Mouse (Mus musculus) kidney, embryonic 16.5 days (tissue): Measurements from ENCODE around the gene Yy1. TPM values are rescaled to one million over a fixed set of nuclear protein-coding genes. Genes with fewer than 3 reads are reported as not detected.

ENCODE experiments used
- ATAC-seq: fragments of 200-750 bp; cut with Nextera tagmentation; 2 replicates; pipeline ENCODE4 v1.8.0; 2017; ENCODE audit warnings: moderate TSS enrichment; ENCODE audit not compliant: low FRiP score, low TSS enrichment
- H3K27ac ChIP-seq: fragments of 300-500 bp; sonication (generic); 2 replicates; pipeline ENCODE4 v1.5.1; 2014; ENCODE audit warnings: low read length
- H3K27me3 ChIP-seq: fragments of 300-500 bp; sonication (generic); 2 replicates; pipeline ENCODE4 v1.6.1; 2014; ENCODE audit warnings: low read length, control low read depth, mixed read lengths; ENCODE audit not compliant: insufficient read depth
- H3K36me3 ChIP-seq: fragments of 300-500 bp; sonication (generic); 2 replicates; pipeline ENCODE4 v1.6.1; 2014; ENCODE audit warnings: low read length, control low read depth, mixed read lengths; ENCODE audit not compliant: insufficient read depth
- H3K4me1 ChIP-seq: fragments of 300-500 bp; sonication (generic); 2 replicates; pipeline ENCODE4 v1.6.1; 2014; ENCODE audit warnings: low read length, control low read depth, mixed read lengths; ENCODE audit not compliant: insufficient read depth
- H3K4me2 ChIP-seq: fragments of 300-500 bp; sonication (generic); replicated peaks from 2 replicates; pipeline ENCODE4 v1.6.1; 2014; ENCODE audit warnings: low read depth, low read length
- H3K4me3 ChIP-seq: fragments of 300-500 bp; sonication (generic); 2 replicates; pipeline ENCODE4 v1.5.1; 2014; ENCODE audit warnings: mild to moderate bottlenecking, low read length
- H3K9ac ChIP-seq: fragments of 300-500 bp; sonication (generic); replicated peaks from 2 replicates; pipeline ENCODE4 v1.6.1; 2014; ENCODE audit warnings: low read length
- H3K9me3 ChIP-seq: fragments of 300-500 bp; sonication (generic); 2 replicates; pipeline ENCODE4 v1.6.1; 2016; ENCODE audit warnings: low read length, control low read depth
- WGBS: fragments of 180-500 bp; shearing (Covaris S2); extraction: QIAGEN DNeasy Blood & Tissue Kit; methylation state at CpG from one replicate; pipeline ENCODE4 v1.1.7; 2014; 5-methylcytosine and 5-hydroxymethylcytosine counted together
- polyA plus RNA-seq: library from polyadenylated mRNA; unstranded; fragments of >200 nt; fragmentation: Nextera tagmentation; extraction: Ambion mirVana; gene quantifications from 2 replicates; pipeline ENCODE4 v1.2.1, GENCODE M21; 2015

Yy1 gene
- polyA plus RNA-seq, 1 experiment from 2014 or later: 16.9 TPM

GRCm38 (mm10) chr12:108820461-108820860, 27.7 kb downstream of the Yy1 start:
- Histone ChIP-seq H3K4me2 (no peak overlapping the region), H3K9ac (no peak overlapping the region), H3K36me3 (peaks cover 10% of the 10 kb centered on the region; the same call in 1 of the 2 replicates), H3K27ac (no peak overlapping the region), H3K9me3 (no peaks in the 10 kb centered on the region), H3K4me3 (no peak overlapping the region), H3K27me3 (no peaks in the 10 kb centered on the region), H3K4me1 (no peaks in the 10 kb centered on the region)
- no peak for ATAC-seq
- 91% methylated on average over 4 of the region's 4 CpGs for WGBS

DNA sequence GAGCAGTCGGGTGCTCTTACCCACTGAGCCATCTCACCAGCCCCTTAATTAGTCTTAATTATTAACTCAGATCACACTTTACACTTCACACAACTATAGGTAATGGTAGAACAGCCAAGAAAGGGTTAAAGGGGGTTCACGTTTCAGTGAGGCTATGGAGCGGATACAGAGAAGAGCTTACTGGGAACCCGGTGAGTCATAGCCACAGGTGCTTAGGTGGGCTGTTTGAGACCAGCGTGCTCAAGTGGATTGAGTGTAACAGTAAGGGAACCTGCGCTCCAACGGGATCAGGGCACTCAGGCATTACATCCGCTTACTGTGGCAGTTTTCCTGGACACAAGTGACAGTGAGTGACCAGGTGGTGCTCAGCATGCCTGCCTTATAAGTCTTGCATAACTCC, 30.3 kb downstream of the Yy1 start:
- H3K9ac ChIP-seq: no peak overlapping the region
- 43% methylated on average over 8 of the region's 8 CpGs for WGBS
- H3K36me3 ChIP-seq: peaks cover 16% of the 10 kb centered on the region
- H3K4me3 ChIP-seq: no peak overlapping the region
- H3K27ac ChIP-seq: no peak overlapping the region
- H3K9me3 ChIP-seq: no peaks in the 10 kb centered on the region
- H3K4me1 ChIP-seq: no peaks in the 10 kb centered on the region
- peak; percentile 69 for ATAC-seq
- H3K27me3 ChIP-seq: no peaks in the 10 kb centered on the region
- H3K4me2 ChIP-seq: no peak overlapping the region

GRCm38 (mm10) chr12:108824225-108824874, 31.6 kb downstream of the Yy1 start:
- no peak for ATAC-seq
- Histone ChIP-seq H3K4me3 (no peak overlapping the region), H3K9ac (no peak overlapping the region), H3K4me1 (no peaks in the 10 kb centered on the region), H3K4me2 (no peak overlapping the region), H3K36me3 (peaks cover 20% of the 10 kb centered on the region), H3K27me3 (no peaks in the 10 kb centered on the region), H3K9me3 (no peaks in the 10 kb centered on the region), H3K27ac (no peak overlapping the region)
- WGBS: 82% methylated on average over 15 of the region's 15 CpGs

DNA sequence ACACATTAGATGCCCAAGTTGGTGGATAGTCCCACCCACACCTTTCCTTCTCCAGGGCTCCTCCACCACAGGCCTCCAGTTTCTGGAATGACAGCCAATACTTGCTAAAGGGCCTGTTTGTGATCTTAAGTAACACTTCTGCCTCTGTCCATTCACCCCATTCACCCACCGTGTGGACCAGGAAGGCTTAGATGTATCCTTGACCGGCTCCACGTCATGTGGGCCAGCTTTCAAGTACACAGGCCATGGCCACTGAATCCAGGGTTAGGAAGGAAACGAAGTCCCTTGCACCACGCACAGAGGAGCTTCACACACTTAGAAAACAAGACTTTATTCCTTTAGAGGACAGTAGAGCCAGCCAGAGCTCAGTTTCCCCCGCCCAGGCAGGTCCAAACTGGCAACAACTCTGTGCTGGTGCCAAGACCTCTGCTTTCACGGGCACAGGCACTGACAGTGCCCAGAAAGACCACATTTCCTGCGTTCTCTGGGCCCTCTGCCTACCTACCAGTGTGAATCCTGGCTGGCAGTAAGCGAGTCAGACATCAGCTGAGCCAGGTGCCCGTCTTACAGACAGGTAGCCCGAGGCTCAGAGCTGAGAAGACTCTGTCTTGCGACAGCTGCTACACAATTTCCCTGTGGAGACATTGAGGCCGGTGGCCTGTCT, 32.9 kb downstream of the Yy1 start:
- no peak overlapping the region for H3K4me2 ChIP-seq
- H3K4me1 ChIP-seq: no peaks in the 10 kb centered on the region
- 90% methylated on average over 13 of the region's 13 CpGs for WGBS
- no peak overlapping the region for H3K9ac ChIP-seq
- H3K27me3 ChIP-seq: no peaks in the 10 kb centered on the region
- no peak overlapping the region for H3K4me3 ChIP-seq
- H3K36me3 ChIP-seq: peaks cover 20% of the 10 kb centered on the region
- H3K27ac ChIP-seq: no peak overlapping the region
- no peak for ATAC-seq
- no peaks in the 10 kb centered on the region for H3K9me3 ChIP-seq

- H3K4me3 ChIP-seq: no peak overlapping the region
- H3K36me3 ChIP-seq: peaks cover 20% of the 10 kb centered on the region
- H3K9ac ChIP-seq: no peak overlapping the region
- no peaks in the 10 kb centered on the region for H3K27me3 ChIP-seq
- no peaks in the 10 kb centered on the region for H3K9me3 ChIP-seq
- no peak overlapping the region for H3K4me2 ChIP-seq
- ATAC-seq: no peak
- H3K27ac ChIP-seq: no peak overlapping the region
- WGBS: 93% methylated on average over 19 of the region's 19 CpGs
- no peaks in the 10 kb centered on the region for H3K4me1 ChIP-seq
Observed at GRCm38 (mm10) chr12:108826282-108826957, 33.6 kb downstream of the Yy1 start.

GRCm38 (mm10) chr12:108826958-108827535, 34.3 kb downstream of the Yy1 start:
- no peak overlapping the region for H3K9ac ChIP-seq
- ATAC-seq: no peak
- no peaks in the 10 kb centered on the region for H3K27me3 ChIP-seq
- H3K27ac ChIP-seq: no peak overlapping the region
- H3K9me3 ChIP-seq: no peaks in the 10 kb centered on the region
- H3K4me1 ChIP-seq: peaks cover 4% of the 10 kb centered on the region
- no peak overlapping the region for H3K4me3 ChIP-seq
- WGBS: 94% methylated on average over 28 of the region's 28 CpGs
- no peak overlapping the region for H3K4me2 ChIP-seq
- H3K36me3 ChIP-seq: peaks cover 20% of the 10 kb centered on the region

GRCm38 (mm10) chr12:108827641-108828040, 34.9 kb downstream of the Yy1 start:
- Histone ChIP-seq H3K4me3 (no peak overlapping the region), H3K4me2 (no peak overlapping the region), H3K36me3 (peaks cover 20% of the 10 kb centered on the region), H3K27me3 (no peaks in the 10 kb centered on the region), H3K27ac (no peak overlapping the region), H3K9ac (no peak overlapping the region), H3K4me1 (peaks cover 10% of the 10 kb centered on the region), H3K9me3 (no peaks in the 10 kb centered on the region)
- 96% methylated on average over 6 of the region's 6 CpGs for WGBS
- no peak for ATAC-seq

GRCm38 (mm10) chr12:108829636-108830035, 36.9 kb downstream of the Yy1 start:
- no peaks in the 10 kb centered on the region for H3K9me3 ChIP-seq
- no peaks in the 10 kb centered on the region for H3K27me3 ChIP-seq
- no peak overlapping the region for H3K9ac ChIP-seq
- H3K4me2 ChIP-seq: no peak overlapping the region
- H3K27ac ChIP-seq: no peak overlapping the region
- peaks cover 20% of the 10 kb centered on the region for H3K36me3 ChIP-seq
- H3K4me1 ChIP-seq: peaks cover 18% of the 10 kb centered on the region
- WGBS: 61% methylated on average over 5 of the region's 5 CpGs
- no peak overlapping the region for H3K4me3 ChIP-seq
- ATAC-seq: no peak

DNA sequence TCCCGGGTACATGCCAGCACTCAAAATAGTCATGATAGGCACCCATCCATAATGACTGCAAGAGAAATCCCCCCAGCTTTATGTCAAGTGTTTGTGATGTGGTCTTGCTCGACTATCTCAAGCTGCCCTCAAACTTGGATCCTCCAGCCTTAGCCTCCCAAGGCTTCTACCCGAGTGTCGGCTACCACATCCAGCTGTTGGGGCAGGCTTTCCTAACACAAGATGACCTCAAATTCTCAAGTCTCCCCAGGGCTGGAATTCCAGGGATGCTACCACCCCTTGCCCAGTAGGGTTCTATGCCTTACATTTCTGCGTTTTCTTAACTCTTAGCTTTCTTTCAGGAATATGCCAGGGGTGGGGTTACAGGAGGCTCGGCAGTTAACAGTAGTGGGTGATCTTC, 37.6 kb downstream of the Yy1 start:
- Histone ChIP-seq H3K27ac (no peak overlapping the region), H3K36me3 (peaks cover 20% of the 10 kb centered on the region), H3K4me2 (no peak overlapping the region), H3K4me1 (peaks cover 25% of the 10 kb centered on the region), H3K9me3 (no peaks in the 10 kb centered on the region), H3K9ac (no peak overlapping the region), H3K4me3 (no peak overlapping the region), H3K27me3 (no peaks in the 10 kb centered on the region)
- ATAC-seq: no peak
- WGBS: 84% methylated on average over 6 of the region's 6 CpGs
